ENCODE assay signal across 21 mouse cellular contexts in genomic region chr3:60759046-60759445, GRCm38 (mm10).
DNase-seq lines count a peak whose midpoint lies in the region; ATAC-seq and TF ChIP-seq lines count a peak whose summit lies in the region.
"Had no signal": no experiment of that assay in that cellular context is flagged by ENCODE, and none has a peak within 500 bp of the region (broad histone marks: within the 10 kb centered on the region; RNA-seq: fewer than 3 reads in every experiment).

No protein-coding gene starts in this region.

- H3K9ac ChIP-seq in liver, adult 2 months (ENCODE audit: low read depth, low read length), result no peak overlapping the region
- no peak overlapping the region for H3K9ac ChIP-seq in liver, postnatal 0 days (replicated peaks)

- H3K27ac ChIP-seq in liver, adult 2 months (replicated peaks; ENCODE audit: insufficient read depth, low read depth, low read length), result no peak overlapping the region
- no peak overlapping the region for H3K27ac ChIP-seq in liver, postnatal 0 days (ENCODE audit: low read depth)

- no peak for TF ChIP-seq POLR2A in liver, adult 2 months (IDR thresholded peaks at IDR 0.05; ENCODE audit: extremely low read depth, insufficient read depth, low read length)
- TF ChIP-seq POLR2A in lung, adult 2 months (IDR thresholded peaks at IDR 0.05; ENCODE audit: borderline replicate concordance, extremely low read depth, low read depth, low read length), result no peak

- H3K27me3 ChIP-seq in liver, adult 2 months (ENCODE audit: control insufficient read depth, insufficient read depth, low read length), result no peaks in the 10 kb centered on the region
- no peaks in the 10 kb centered on the region for H3K27me3 ChIP-seq in liver, postnatal 0 days (ENCODE audit: insufficient read depth, low read length)
- H3K27me3 ChIP-seq: CH12.LX had no signal

- no peaks in the 10 kb centered on the region for H3K4me1 ChIP-seq in liver, adult 2 months (ENCODE audit: control insufficient read depth, insufficient read depth, low read length)
- H3K4me1 ChIP-seq in liver, postnatal 0 days (ENCODE audit: insufficient read depth), result no peaks in the 10 kb centered on the region
- H3K4me1 ChIP-seq in lung, adult 2 months (ENCODE audit: control insufficient read depth, insufficient read depth, low read length), result no peaks in the 10 kb centered on the region

- no peak for TF ChIP-seq CTCF in liver, adult 2 months (IDR thresholded peaks at IDR 0.05; ENCODE audit: low read depth, low read length)
- TF ChIP-seq CTCF in liver, postnatal 0 days (IDR thresholded peaks at IDR 0.05; ENCODE audit: low read depth), result no peak
- TF ChIP-seq CTCF in lung, adult 2 months (IDR thresholded peaks at IDR 0.05; ENCODE audit: insufficient read depth, low read length), result no peak

- H3K4me3 ChIP-seq in liver, adult 2 months (ENCODE audit: insufficient read depth, low read depth, low read length), result no peak overlapping the region
- H3K4me3 ChIP-seq in liver, postnatal 0 days (ENCODE audit: low read depth, low read length), result no peak overlapping the region
- H3K4me3 ChIP-seq in lung, adult 2 months (replicated peaks; ENCODE audit: extremely low read depth, low read depth, low read length), result no peak overlapping the region

- no peak for TF ChIP-seq EP300 in liver, postnatal 0 days (IDR thresholded peaks at IDR 0.05; ENCODE audit: low read depth)

- no peaks in the 10 kb centered on the region for H3K9me3 ChIP-seq in liver, postnatal 0 days (ENCODE audit: low read length)
- H3K9me3 ChIP-seq: G1E had no signal

- no peak overlapping the region for H3K4me2 ChIP-seq in liver, postnatal 0 days (ENCODE audit: low read depth, low read length)

- ATAC-seq in liver, postnatal 0 days, result no peak
- ATAC-seq: activated CD4-positive, CD25-positive, alpha-beta regulatory T cell, adult 4 months; CD4-positive, CD25-positive, alpha-beta regulatory T cell, adult 4 months; Patski had no signal

- H3K36me3 ChIP-seq in liver, adult 2 months (ENCODE audit: control insufficient read depth, insufficient read depth, low read length), result no peaks in the 10 kb centered on the region
- no peaks in the 10 kb centered on the region for H3K36me3 ChIP-seq in liver, postnatal 0 days (replicated peaks; ENCODE audit: insufficient read depth, low read length)
- H3K36me3 ChIP-seq: G1E had no signal

- DNase-seq in liver, adult 2 months (ENCODE audit: extremely low read depth, low read depth, low spot score), result peak; percentile 35
- DNase-seq in liver, postnatal 0 days, result no peak
- peak; percentile 92 for DNase-seq in fat pad, adult 2 months (ENCODE audit: extremely low read depth, low read depth, low spot score)
- peak; percentile 79 for DNase-seq in gonadal fat pad, adult 2 months (ENCODE audit: low read depth)
- no peak for DNase-seq in cerebellum, adult 9-10 months
- no peak for DNase-seq in lung, adult 2 months
- DNase-seq: adrenal gland, adult 2 months; adrenal gland, adult 8-10 months; adrenal gland, postnatal 10 days; adrenal gland, postnatal 14 days; adrenal gland, postnatal 25 days; adrenal gland, postnatal 36 days; B cell, adult 2 months; cerebellum, adult 11 months; cerebellum, adult 11-12 months; cerebellum, adult 18-20 months had no signal

- H3K79me2 ChIP-seq in liver, adult 2 months (ENCODE audit: control insufficient read depth, insufficient read depth, low read length), result no peaks in the 10 kb centered on the region

Comparison
In these comparisons a context has a peak if more than half of its experiments do, and no peak if none do; other contexts are left out.
1. DNase-seq: peak in liver, adult 2 months (single experiment), fat pad, adult 2 months (single experiment) and gonadal fat pad, adult 2 months (single experiment); none in liver, postnatal 0 days (single experiment), cerebellum, adult 9-10 months (single experiment) and lung, adult 2 months (single experiment).